Mouse (Mus musculus) mature B cell (primary cell): ENCODE data around the gene Klhl8.
"Not testable (repeated sequence)": the region's sequence is repeated elsewhere in the genome, so short reads cannot be mapped to it uniquely, and the experiment has no call there.

Source experiments
- in situ Hi-C: fragments of 300-500 bp; cut with MboI; formaldehyde crosslinking; loops from 2 replicates; pipeline ENCODE4 v1.14.3; 2019

The Klhl8 gene

GRCm38 (mm10) chr5:103910748-103911409 lies at the start of gene Klhl8:
Gene Klhl8 (minus strand): TSS chr5:103911259.
- in situ Hi-C loops: no loop called here

- in situ Hi-C loops: no loop called here
These were observed 43.6 kb upstream of the Klhl8 start for GRCm38 (mm10) chr5:103954638-103955037.

- in situ Hi-C loops: no loop called here
These were observed 42.4 kb upstream of the Klhl8 start for GRCm38 (mm10) chr5:103953135-103954083.

- in situ Hi-C loops: not testable (repeated sequence)
These were observed 39.1 kb upstream of the Klhl8 start for GRCm38 (mm10) chr5:103950138-103950537.

- in situ Hi-C loops: no loop called here
These were observed 32.1 kb upstream of the Klhl8 start for GRCm38 (mm10) chr5:103943183-103943582.

GRCm38 (mm10) chr5:103939856-103940255 lies 28.8 kb upstream of the Klhl8 start:
- in situ Hi-C loops: no loop called here

GRCm38 (mm10) chr5:103939350-103939652 lies 28.2 kb upstream of the Klhl8 start:
- in situ Hi-C loops: no loop called here

- in situ Hi-C loops: no loop called here
These were observed 27.7 kb upstream of the Klhl8 start for GRCm38 (mm10) chr5:103938547-103939349.

- in situ Hi-C loops: no loop called here
These were observed 26.0 kb upstream of the Klhl8 start for GRCm38 (mm10) chr5:103936906-103937589.

GRCm38 (mm10) chr5:103931924-103932323 lies 20.9 kb upstream of the Klhl8 start:
- in situ Hi-C loops: not testable (repeated sequence)

- in situ Hi-C loops: no loop called here
These were observed 19.5 kb upstream of the Klhl8 start for GRCm38 (mm10) chr5:103930511-103930910.

- in situ Hi-C loops: no loop called here
These were observed 17.1 kb upstream of the Klhl8 start for GRCm38 (mm10) chr5:103928196-103928550.

- in situ Hi-C loops: no loop called here
These were observed 16.6 kb upstream of the Klhl8 start for GRCm38 (mm10) chr5:103927429-103928195.

- in situ Hi-C loops: no loop called here
These were observed 15.3 kb upstream of the Klhl8 start for GRCm38 (mm10) chr5:103926398-103926797.

- in situ Hi-C loops: no loop called here
These were observed 12.7 kb upstream of the Klhl8 start for GRCm38 (mm10) chr5:103923755-103924154.

- in situ Hi-C loops: no loop called here
These were observed 12.0 kb upstream of the Klhl8 start for GRCm38 (mm10) chr5:103923101-103923500.

- in situ Hi-C loops: no loop called here
These were observed 11.4 kb upstream of the Klhl8 start for GRCm38 (mm10) chr5:103922436-103922835.

- in situ Hi-C loops: no loop called here
These were observed 8.4 kb upstream of the Klhl8 start for GRCm38 (mm10) chr5:103919497-103919896.

- in situ Hi-C loops: no loop called here
These were observed 7.2 kb upstream of the Klhl8 start for GRCm38 (mm10) chr5:103918233-103918632.

- in situ Hi-C loops: no loop called here
These were observed 6.4 kb upstream of the Klhl8 start for GRCm38 (mm10) chr5:103917357-103917895.
